In genomic region chr7:127895442-127895841, GRCm38 (mm10) we compare ENCODE assay signal across 8 mouse cellular contexts. TPM values are rescaled to one million over a fixed set of nuclear protein-coding genes. Genes with fewer than 3 reads are reported as not detected.
DNase-seq lines count a peak whose midpoint lies in the region; ATAC-seq and TF ChIP-seq lines count a peak whose summit lies in the region.

Gene Gm21974 (minus strand): TSS chr7:127895454.
Gene Vkorc1 (minus strand): TSS chr7:127895617.

- in situ Hi-C loops in ES-E14 (cut with MboI; ENCODE audit: low sequenced_read_pairs in 2 of 2, unreplicated experiment in 2 of 2): no loop called here

- DNase-seq in ES-E14 (ENCODE audit: low read depth, low spot score): peak; percentile 93
- peak; percentile 96 for DNase-seq in cerebellum, adult 11 months
- DNase-seq in forebrain, embryonic 14.5 days (ENCODE audit: low spot score): peak; percentile 98
- DNase-seq in heart, postnatal 14 days: peak; percentile 94
- peak; percentile 85 for DNase-seq in large intestine, adult 2 months (ENCODE audit: low read depth, low spot score)
- peak; percentile 98 for DNase-seq in stomach, postnatal 0 days (ENCODE audit: low spot score)

- WGBS in forebrain, embryonic 14.5 days: under 1% methylated on average over 26 of the region's 26 CpGs
- WGBS in large intestine, adult 2 months: 1% methylated on average over 26 of the region's 26 CpGs
- under 1% methylated on average over 26 of the region's 26 CpGs for WGBS in liver, embryonic 16.5 days (ENCODE audit: insufficient replicate concordance)
- under 1% methylated on average over 26 of the region's 26 CpGs for WGBS in neural tube, embryonic 12.5 days
- WGBS in stomach, postnatal 0 days: under 1% methylated on average over 26 of the region's 26 CpGs

- no peaks in the 10 kb centered on the region for H3K9me3 ChIP-seq in ES-E14 (ENCODE audit: control insufficient read depth, insufficient read depth, low read depth, low read length)
- no peaks in the 10 kb centered on the region for H3K9me3 ChIP-seq in forebrain, embryonic 14.5 days (replicated peaks; ENCODE audit: control insufficient read depth, low read length)
- H3K9me3 ChIP-seq in liver, embryonic 16.5 days (replicated peaks; ENCODE audit: control insufficient read depth, low read length): no peaks in the 10 kb centered on the region
- no peaks in the 10 kb centered on the region for H3K9me3 ChIP-seq in neural tube, embryonic 12.5 days
- H3K9me3 ChIP-seq in stomach, postnatal 0 days (ENCODE audit: control insufficient read depth, low read length): no peaks in the 10 kb centered on the region

- 0 out of 2 replicates have a peak within 1 kb of the TSS, but pooled peaks have one; percentile 22 for H3K27ac ChIP-seq in ES-E14 (ENCODE audit: insufficient read depth, low read depth, low read length, poor library complexity, severe bottlenecking)
- peak within 1 kb of the TSS; percentile 40; the same call in 1 of the 2 replicates for H3K27ac ChIP-seq in forebrain, embryonic 14.5 days (ENCODE audit: low read depth, low read length)
- H3K27ac ChIP-seq in liver, embryonic 16.5 days (ENCODE audit: low read length): peak within 1 kb of the TSS; percentile 89
- H3K27ac ChIP-seq in neural tube, embryonic 12.5 days: peak within 1 kb of the TSS; percentile 16; the same call in 1 of the 2 replicates
- peak within 1 kb of the TSS; percentile 72 for H3K27ac ChIP-seq in stomach, postnatal 0 days (replicated peaks)

- H3K4me2 ChIP-seq in forebrain, embryonic 14.5 days (ENCODE audit: low read length): peak within 1 kb of the TSS; percentile 82
- peak within 1 kb of the TSS; percentile 92 for H3K4me2 ChIP-seq in liver, embryonic 16.5 days (ENCODE audit: low read depth, low read length)
- peak within 1 kb of the TSS; percentile 72 for H3K4me2 ChIP-seq in neural tube, embryonic 12.5 days (replicated peaks)
- H3K4me2 ChIP-seq in stomach, postnatal 0 days (replicated peaks; ENCODE audit: low read depth): peak within 1 kb of the TSS; percentile 79

- no peaks in the 10 kb centered on the region for H3K27me3 ChIP-seq in forebrain, embryonic 14.5 days (replicated peaks; ENCODE audit: control insufficient read depth, insufficient read depth, low read length)
- H3K27me3 ChIP-seq in liver, embryonic 16.5 days (ENCODE audit: control insufficient read depth, insufficient read depth, low read depth, low read length): no peaks in the 10 kb centered on the region
- H3K27me3 ChIP-seq in neural tube, embryonic 12.5 days (replicated peaks): no peaks in the 10 kb centered on the region
- H3K27me3 ChIP-seq in stomach, postnatal 0 days (ENCODE audit: control insufficient read depth, insufficient read depth, low read length): no peaks in the 10 kb centered on the region

- H3K9ac ChIP-seq in ES-E14 (ENCODE audit: insufficient read depth, low read depth, low read length, poor library complexity, severe bottlenecking): peak within 1 kb of the TSS; percentile 60
- peak within 1 kb of the TSS; percentile 67 for H3K9ac ChIP-seq in forebrain, embryonic 14.5 days (ENCODE audit: low read length)
- peak within 1 kb of the TSS; percentile 76 for H3K9ac ChIP-seq in liver, embryonic 16.5 days (ENCODE audit: low read depth, low read length)
- peak within 1 kb of the TSS; percentile 61 for H3K9ac ChIP-seq in neural tube, embryonic 12.5 days
- peak within 1 kb of the TSS; percentile 70 for H3K9ac ChIP-seq in stomach, postnatal 0 days (ENCODE audit: low read length)

- peak; percentile 69 for TF ChIP-seq CTCF in stomach, postnatal 0 days (IDR thresholded peaks at IDR 0.05; ENCODE audit: low read depth)

- intact Hi-C loops in heart, postnatal 14 days (cut with DNase I): loop anchor here (2.0 kb wide), 1 partner anchor 51 kb away; no protein-coding TSS in a partner anchor

- H3K36me3 ChIP-seq in ES-E14 (ENCODE audit: control insufficient read depth, insufficient read depth, low read length, poor library complexity, severe bottlenecking): peaks cover 7% of the 10 kb centered on the region; the same call in 1 of the 2 replicates
- H3K36me3 ChIP-seq in forebrain, embryonic 14.5 days (ENCODE audit: control insufficient read depth, insufficient read depth, low read length): peaks cover 12% of the 10 kb centered on the region
- H3K36me3 ChIP-seq in liver, embryonic 16.5 days (ENCODE audit: control insufficient read depth, insufficient read depth): no peaks in the 10 kb centered on the region
- peaks cover 20% of the 10 kb centered on the region; the same call in 1 of the 2 replicates for H3K36me3 ChIP-seq in neural tube, embryonic 12.5 days
- no peaks in the 10 kb centered on the region; the same call in 1 of the 2 replicates for H3K36me3 ChIP-seq in stomach, postnatal 0 days (ENCODE audit: control insufficient read depth, insufficient read depth, low read length)

- H3K4me1 ChIP-seq in ES-E14 (ENCODE audit: control insufficient read depth in 2 of 2, insufficient read depth in 2 of 2, low read length in 2 of 2, poor library complexity in 1 of 2): peaks cover 0 to 5% of the 10 kb centered on the region in 2 experiments; a peak in 1 of 4 replicates
- peaks cover 7% of the 10 kb centered on the region for H3K4me1 ChIP-seq in forebrain, embryonic 14.5 days (ENCODE audit: control insufficient read depth, insufficient read depth, low read length)
- peaks cover 45% of the 10 kb centered on the region for H3K4me1 ChIP-seq in liver, embryonic 16.5 days (ENCODE audit: control insufficient read depth, low read depth, low read length)
- H3K4me1 ChIP-seq in neural tube, embryonic 12.5 days: peaks cover 12% of the 10 kb centered on the region
- H3K4me1 ChIP-seq in stomach, postnatal 0 days (replicated peaks; ENCODE audit: control insufficient read depth, insufficient read depth): no peaks in the 10 kb centered on the region

- peak within 1 kb of the TSS; percentile 71 to 78 for H3K4me3 ChIP-seq in ES-E14 (ENCODE audit: insufficient read depth in 1 of 2, low read depth in 1 of 2, low read length in 2 of 2, poor library complexity in 1 of 2, severe bottlenecking in 1 of 2)
- peak within 1 kb of the TSS; percentile 53 for H3K4me3 ChIP-seq in forebrain, embryonic 14.5 days (ENCODE audit: low read depth, low read length)
- H3K4me3 ChIP-seq in liver, embryonic 16.5 days (ENCODE audit: low read depth, low read length): peak within 1 kb of the TSS; percentile 76
- H3K4me3 ChIP-seq in neural tube, embryonic 12.5 days: peak within 1 kb of the TSS; percentile 56
- peak within 1 kb of the TSS; percentile 59 for H3K4me3 ChIP-seq in stomach, postnatal 0 days (ENCODE audit: low read depth, low read length)

- no peak for TF ChIP-seq EP300 in stomach, postnatal 0 days (optimal IDR thresholded peaks at IDR 0.05)

- ATAC-seq in forebrain, embryonic 14.5 days: peak; percentile 98
- ATAC-seq in liver, embryonic 16.5 days (ENCODE audit: low read depth): peak; percentile 96
- peak; percentile 96 for ATAC-seq in neural tube, embryonic 12.5 days (ENCODE audit: low FRiP score, low read depth)
- peak; percentile 96 for ATAC-seq in stomach, postnatal 0 days (ENCODE audit: low FRiP score, low TSS enrichment)

TF ChIP-seq in ES-E14, 5 proteins besides CTCF, POLR2A, EP300 and RAD21:
- TF ChIP-seq CHD2 (IDR thresholded peaks at IDR 0.05; ENCODE audit: low read depth, low read length): peak; percentile 51; the same call in 1 of the 2 replicates
- TF ChIP-seq ZC3H11A (IDR thresholded peaks at IDR 0.05; ENCODE audit: borderline replicate concordance, low read depth, low read length): no peak
- TF ChIP-seq HCFC1 (IDR thresholded peaks at IDR 0.05; ENCODE audit: borderline replicate concordance, insufficient read depth, low read length): peak; percentile 93

RNA-seq across cellular contexts. Expression of gene Gm21974, which starts in this region (rescaled TPM):
- not detected in 2 replicates for total RNA-seq in ES-E14 (2012; rRNA removed)
- polyA plus RNA-seq in forebrain, embryonic 14.5 days (2014; fragmentation: Nextera tagmentation; extraction: Ambion mirVana): not detected in 2 replicates
- not detected for total RNA-seq in heart, postnatal 14 days (2021)
- not detected in 2 replicates for polyA plus RNA-seq in large intestine, adult 2 months (2012; rRNA removed)
- not detected in 2 replicates for polyA plus RNA-seq in liver, embryonic 16.5 days (2015; fragmentation: Nextera tagmentation; extraction: Ambion mirVana)
- not detected in 2 replicates for polyA plus RNA-seq in neural tube, embryonic 12.5 days (2016; fragmentation: Nextera tagmentation; extraction: Ambion mirVana)
- not detected in 2 replicates for polyA plus RNA-seq in stomach, postnatal 0 days (2015; fragmentation: Nextera tagmentation; extraction: Ambion mirVana)

RNA-seq across cellular contexts. Expression of gene Vkorc1, which starts in this region (rescaled TPM):
- total RNA-seq in ES-E14 (2012; rRNA removed): 88.5 and 115 TPM in 2 replicates
- 61.5 and 69.9 TPM in 2 replicates for polyA plus RNA-seq in forebrain, embryonic 14.5 days (2014; fragmentation: Nextera tagmentation; extraction: Ambion mirVana)
- total RNA-seq in heart, postnatal 14 days (2021): 10 to 100 TPM; 25.6 to 28.1 TPM
- 69.3 and 83.9 TPM in 2 replicates for polyA plus RNA-seq in large intestine, adult 2 months (2012; rRNA removed)
- 140 and 149 TPM in 2 replicates for polyA plus RNA-seq in liver, embryonic 16.5 days (2015; fragmentation: Nextera tagmentation; extraction: Ambion mirVana)
- polyA plus RNA-seq in neural tube, embryonic 12.5 days (2016; fragmentation: Nextera tagmentation; extraction: Ambion mirVana): 55.2 and 57.5 TPM in 2 replicates
- polyA plus RNA-seq in stomach, postnatal 0 days (2015; fragmentation: Nextera tagmentation; extraction: Ambion mirVana): 123 and 130 TPM in 2 replicates

Comparison
In these comparisons a context has a peak if more than half of its experiments do, and no peak if none do; other contexts are left out.
1. Peak in every context shown above with its lines: DNase-seq, ATAC-seq, H3K4me3 ChIP-seq and H3K27ac ChIP-seq.
2. H3K27ac ChIP-seq: peak in every context shown above with its lines; median percentile 89 in liver, embryonic 16.5 days; 72 in stomach, postnatal 0 days; 40 in forebrain, embryonic 14.5 days; 22 in ES-E14; 16 in neural tube, embryonic 12.5 days.